ENCODE assay signal across 7 mouse cellular contexts in genomic region chrX:8892343-8893155, GRCm38 (mm10). TPM values are rescaled to one million over a fixed set of nuclear protein-coding genes. Genes with fewer than 3 reads are reported as not detected.
DNase-seq lines count a peak whose midpoint lies in the region; ATAC-seq and TF ChIP-seq lines count a peak whose summit lies in the region.

B630019K06Rik (plus strand) TSS chrX:8892382.

- no peak for TF ChIP-seq CTCF in heart, adult 2 months (IDR thresholded peaks at IDR 0.05)
- no peak for TF ChIP-seq CTCF in small intestine, adult 2 months (IDR thresholded peaks at IDR 0.05; ENCODE audit: extremely low read depth, insufficient read length, insufficient replicate concordance, low read depth, low read length)

- peak; percentile 91 for ATAC-seq in embryonic facial prominence, embryonic 12.5 days (ENCODE audit: insufficient number of reproducible peaks, insufficient read depth, low FRiP score, low TSS enrichment)
- ATAC-seq in limb, embryonic 11.5 days (ENCODE audit: insufficient number of reproducible peaks, low FRiP score, low TSS enrichment, low read depth): peak; percentile 86
- peak; percentile 86 for ATAC-seq in midbrain, embryonic 12.5 days (ENCODE audit: low FRiP score, low read depth)

- DNase-seq in adrenal gland, postnatal 14 days: peak; percentile 87
- DNase-seq in heart, adult 2 months: peak; percentile 79 to 83
- DNase-seq in kidney, adult 18-20 months: peak; percentile 77
- DNase-seq in limb, embryonic 11.5 days (ENCODE audit: low spot score): peak; percentile 65

- H3K79me2 ChIP-seq in heart, adult 2 months (replicated peaks; ENCODE audit: control insufficient read depth, insufficient read depth, low read length): no peaks in the 10 kb centered on the region

- H3K4me1 ChIP-seq in embryonic facial prominence, embryonic 12.5 days: no peaks in the 10 kb centered on the region
- H3K4me1 ChIP-seq in heart, adult 2 months (ENCODE audit: control insufficient read depth, insufficient read depth, low read length): no peaks in the 10 kb centered on the region
- H3K4me1 ChIP-seq in limb, embryonic 11.5 days (ENCODE audit: control insufficient read depth, insufficient read depth, low read length): no peaks in the 10 kb centered on the region
- H3K4me1 ChIP-seq in midbrain, embryonic 12.5 days: no peaks in the 10 kb centered on the region
- H3K4me1 ChIP-seq in small intestine, adult 2 months (ENCODE audit: control insufficient read depth, insufficient read depth, insufficient read length, low read length): peaks cover 3% of the 10 kb centered on the region; the same call in 1 of the 2 replicates

- peak within 1 kb of the TSS; percentile 80 for H3K27ac ChIP-seq in embryonic facial prominence, embryonic 12.5 days
- H3K27ac ChIP-seq in heart, adult 2 months: peak within 1 kb of the TSS; percentile 36; the same call in 1 of the 2 replicates
- peak within 1 kb of the TSS; percentile 76 for H3K27ac ChIP-seq in limb, embryonic 11.5 days (replicated peaks; ENCODE audit: low read depth, low read length)
- peak within 1 kb of the TSS; percentile 90 for H3K27ac ChIP-seq in midbrain, embryonic 12.5 days (replicated peaks)
- no peak within 1 kb of the TSS; the same call in 1 of the 2 replicates for H3K27ac ChIP-seq in small intestine, adult 2 months (ENCODE audit: insufficient read depth, low read depth, low read length)

- peak within 1 kb of the TSS; percentile 64 for H3K9ac ChIP-seq in embryonic facial prominence, embryonic 12.5 days
- peak within 1 kb of the TSS; percentile 88 for H3K9ac ChIP-seq in heart, adult 2 months (ENCODE audit: low read depth, low read length)
- H3K9ac ChIP-seq in limb, embryonic 11.5 days (ENCODE audit: low read length): peak within 1 kb of the TSS; percentile 76
- peak within 1 kb of the TSS; percentile 82 for H3K9ac ChIP-seq in midbrain, embryonic 12.5 days (replicated peaks)

- no peak for TF ChIP-seq POLR2A in heart, adult 2 months (IDR thresholded peaks at IDR 0.05; ENCODE audit: insufficient read depth, low read depth, low read length)
- TF ChIP-seq POLR2A in small intestine, adult 2 months (IDR thresholded peaks at IDR 0.05; ENCODE audit: low read depth, low read length): 0 out of 2 replicates have a peak, but pooled peaks have one; percentile 22

- peak within 1 kb of the TSS; percentile 60 for H3K4me2 ChIP-seq in embryonic facial prominence, embryonic 12.5 days (replicated peaks)
- peak within 1 kb of the TSS; percentile 50 for H3K4me2 ChIP-seq in limb, embryonic 11.5 days (ENCODE audit: low read depth, severe bottlenecking)
- H3K4me2 ChIP-seq in midbrain, embryonic 12.5 days (replicated peaks): peak within 1 kb of the TSS; percentile 58

- intact Hi-C loops in heart, adult 2 months (cut with DNase I): no loop called here

- TF ChIP-seq EP300 in heart, adult 2 months (IDR thresholded peaks at IDR 0.05; ENCODE audit: insufficient read depth, low read depth, low read length): no peak

- H3K36me3 ChIP-seq in embryonic facial prominence, embryonic 12.5 days: no peaks in the 10 kb centered on the region
- H3K36me3 ChIP-seq in heart, adult 2 months (ENCODE audit: control insufficient read depth, insufficient read depth, low read length): no peaks in the 10 kb centered on the region
- H3K36me3 ChIP-seq in limb, embryonic 11.5 days (ENCODE audit: control insufficient read depth, insufficient read depth, low read length): no peaks in the 10 kb centered on the region
- H3K36me3 ChIP-seq in midbrain, embryonic 12.5 days: no peaks in the 10 kb centered on the region
- no peaks in the 10 kb centered on the region for H3K36me3 ChIP-seq in small intestine, adult 2 months (ENCODE audit: control insufficient read depth, insufficient read depth, low read length)

- H3K27me3 ChIP-seq in embryonic facial prominence, embryonic 12.5 days: no peaks in the 10 kb centered on the region
- no peaks in the 10 kb centered on the region for H3K27me3 ChIP-seq in heart, adult 2 months (ENCODE audit: control insufficient read depth, insufficient read depth, low read length)
- no peaks in the 10 kb centered on the region for H3K27me3 ChIP-seq in limb, embryonic 11.5 days (ENCODE audit: control insufficient read depth, insufficient read depth, low read length)
- H3K27me3 ChIP-seq in midbrain, embryonic 12.5 days: no peaks in the 10 kb centered on the region
- no peaks in the 10 kb centered on the region for H3K27me3 ChIP-seq in small intestine, adult 2 months (ENCODE audit: control insufficient read depth, insufficient read depth, low read length)

- no peaks in the 10 kb centered on the region for H3K9me3 ChIP-seq in embryonic facial prominence, embryonic 12.5 days
- H3K9me3 ChIP-seq in limb, embryonic 11.5 days (ENCODE audit: control insufficient read depth, low read length): no peaks in the 10 kb centered on the region
- no peaks in the 10 kb centered on the region for H3K9me3 ChIP-seq in midbrain, embryonic 12.5 days

- H3K4me3 ChIP-seq in embryonic facial prominence, embryonic 12.5 days: peak within 1 kb of the TSS; percentile 54
- H3K4me3 ChIP-seq in heart, adult 2 months: peak within 1 kb of the TSS; percentile 56
- peak within 1 kb of the TSS; percentile 46 for H3K4me3 ChIP-seq in limb, embryonic 11.5 days (ENCODE audit: low read depth, low read length)
- H3K4me3 ChIP-seq in midbrain, embryonic 12.5 days: peak within 1 kb of the TSS; percentile 63
- peak within 1 kb of the TSS; percentile 90 for H3K4me3 ChIP-seq in small intestine, adult 2 months (ENCODE audit: low read depth, low read length)

- 15% methylated on average over 69 of the region's 95 CpGs for WGBS in embryonic facial prominence, embryonic 12.5 days
- WGBS in heart, adult 2 months: 13% methylated on average over 86 of the region's 95 CpGs
- 23% methylated on average over 69 of the region's 95 CpGs for WGBS in limb, embryonic 11.5 days
- WGBS in midbrain, embryonic 12.5 days: 21% methylated on average over 66 of the region's 95 CpGs
- WGBS in small intestine, adult 2 months: 14% methylated on average over 77 of the region's 95 CpGs

RNA-seq across cellular contexts. Expression of gene B630019K06Rik, which starts in this region (rescaled TPM):
- total RNA-seq in adrenal gland, postnatal 14 days (2021): 7.9 and 8.0 TPM in 2 replicates
- polyA plus RNA-seq in embryonic facial prominence, embryonic 12.5 days (2016; fragmentation: Nextera tagmentation; extraction: Ambion mirVana): 8.0 and 9.3 TPM in 2 replicates
- total RNA-seq in heart, adult 2 months (2021): 1 to 10 TPM in 1 of 2 experiments, under 1 TPM in 1; 0.91 to 1.0 TPM
- polyA plus RNA-seq in heart, adult 2 months (2012; rRNA removed): 0.44 and 0.45 TPM in 2 replicates
- polyA plus RNA-seq in limb, embryonic 11.5 days (2014; fragmentation: Nextera tagmentation; extraction: Ambion mirVana): 6.5 and 8.1 TPM in 2 replicates
- 15.8 and 16.5 TPM in 2 replicates for polyA plus RNA-seq in midbrain, embryonic 12.5 days (2016; fragmentation: Nextera tagmentation; extraction: Ambion mirVana)
- 0.91 and 1.4 TPM in 2 replicates for polyA plus RNA-seq in small intestine, adult 2 months (2012; rRNA removed)
